Mouse (Mus musculus) hindbrain, embryonic 15.5 days (tissue): ENCODE data around the gene Fryl. TPM values are rescaled to one million over a fixed set of nuclear protein-coding genes. Genes with fewer than 3 reads are reported as not detected.
"Not testable (repeated sequence)": the region's sequence is repeated elsewhere in the genome, so short reads cannot be mapped to it uniquely, and the experiment has no call there.

Experiments used
- ATAC-seq: fragments of 200-750 bp; cut with Nextera tagmentation; 2 replicates; pipeline ENCODE4 v1.8.0; 2017; ENCODE audit warnings: low read depth, moderate number of reproducible peaks, moderate TSS enrichment; ENCODE audit not compliant: low FRiP score
- H3K27ac ChIP-seq: fragments of 300-500 bp; sonication (generic); replicated peaks from 2 replicates; pipeline ENCODE4 v1.5.1; 2015; ENCODE audit warnings: mild to moderate bottlenecking, inconsistent platforms
- H3K27me3 ChIP-seq: fragments of 300-500 bp; sonication (generic); 2 replicates; pipeline ENCODE4 v1.6.1; 2015; ENCODE audit warnings: control low read depth, inconsistent platforms
- H3K36me3 ChIP-seq: fragments of 300-500 bp; sonication (generic); 2 replicates; pipeline ENCODE4 v1.6.1; 2015; ENCODE audit warnings: control low read depth, inconsistent platforms
- H3K4me1 ChIP-seq: fragments of 300-500 bp; sonication (generic); replicated peaks from 2 replicates; pipeline ENCODE4 v1.6.1; 2015; ENCODE audit warnings: control low read depth, inconsistent platforms
- H3K4me2 ChIP-seq: fragments of 300-500 bp; sonication (generic); 2 replicates; pipeline ENCODE4 v1.6.1; 2015; ENCODE audit warnings: moderate library complexity, mild to moderate bottlenecking, inconsistent platforms
- H3K4me3 ChIP-seq: fragments of 300-500 bp; sonication (generic); 2 replicates; pipeline ENCODE4 v1.5.1; 2015; ENCODE audit warnings: mild to moderate bottlenecking, inconsistent platforms
- H3K9ac ChIP-seq: fragments of 300-500 bp; sonication (generic); 2 replicates; pipeline ENCODE4 v1.6.1; 2015; ENCODE audit warnings: inconsistent platforms
- H3K9me3 ChIP-seq: fragments of 300-500 bp; sonication (generic); 2 replicates; pipeline ENCODE4 v1.6.1; 2016; ENCODE audit warnings: control low read depth, inconsistent platforms
- WGBS: fragments of 180-500 bp; shearing (Covaris S2); methylation state at CpG from one replicate; pipeline ENCODE4 v1.1.7; 2015; 5-methylcytosine and 5-hydroxymethylcytosine counted together
- polyA plus RNA-seq: library from polyadenylated mRNA; unstranded; fragments of >200 nt; fragmentation: Nextera tagmentation; extraction: Ambion mirVana; gene quantifications from 2 replicates; pipeline ENCODE4 v1.2.1, GENCODE M21; 2015

Fryl gene
- polyA plus RNA-seq, 1 experiment from 2014 or later = 40.1 TPM

- not testable (repeated sequence) for H3K27ac ChIP-seq, H3K9me3 ChIP-seq, H3K4me2 ChIP-seq, H3K4me3 ChIP-seq, H3K9ac ChIP-seq, H3K27me3 ChIP-seq, H3K36me3 ChIP-seq, ATAC-seq
- 90% methylated on average over 16 of the region's 16 CpGs for WGBS
- H3K4me1 ChIP-seq = peaks cover 13% of the 10 kb centered on the region; the same call in 1 of the 2 replicates
These were observed 244.6 kb downstream of the Fryl start for GRCm38 (mm10) chr5:73011806-73012205.

- not testable (repeated sequence) for ATAC-seq
These were observed 248.2 kb downstream of the Fryl start for GRCm38 (mm10) chr5:73008230-73008629.

GRCm38 (mm10) chr5:73007582-73007959 is 248.8 kb downstream of the Fryl start:
- H3K9me3 ChIP-seq = no peaks in the 10 kb centered on the region
- H3K27ac ChIP-seq = no peak overlapping the region
- H3K27me3 ChIP-seq = peaks cover 5% of the 10 kb centered on the region; the same call in 1 of the 2 replicates
- H3K4me1 ChIP-seq = peaks cover 8% of the 10 kb centered on the region; the same call in 1 of the 2 replicates
- WGBS = 47% methylated on average over 5 of the region's 5 CpGs
- H3K36me3 ChIP-seq = no peaks in the 10 kb centered on the region
- H3K4me3 ChIP-seq = peak overlapping the region; percentile 48
- no peak overlapping the region for H3K9ac ChIP-seq
- no peak for ATAC-seq
- peak overlapping the region; percentile 65 for H3K4me2 ChIP-seq

More at GRCm38 (mm10) chr5:73008230-73008629, 248.2 kb downstream of the Fryl start:
- H3K27me3 ChIP-seq, H3K4me3 ChIP-seq, H3K4me2 ChIP-seq, H3K4me1 ChIP-seq, H3K36me3 ChIP-seq, H3K9ac ChIP-seq, H3K9me3 ChIP-seq, H3K27ac ChIP-seq: not testable (repeated sequence)
- WGBS = 34% methylated on average over 8 of the region's 8 CpGs

- Histone ChIP-seq H3K9me3 (no peaks in the 10 kb centered on the region), H3K27ac (no peak within 1 kb of the TSS), H3K4me1 (peaks cover 8% of the 10 kb centered on the region; the same call in 1 of the 2 replicates), H3K4me3 (peak within 1 kb of the TSS; percentile 48), H3K27me3 (peaks cover 5% of the 10 kb centered on the region; the same call in 1 of the 2 replicates), H3K4me2 (peak within 1 kb of the TSS; percentile 65), H3K9ac (peak within 1 kb of the TSS; percentile 35), H3K36me3 (no peaks in the 10 kb centered on the region)
- ATAC-seq = peak; percentile 82
- WGBS = 5% methylated on average over 65 of the region's 65 CpGs
These were observed 249.4 kb downstream of the Fryl start, which contains the start of gene Slc10a4 for GRCm38 (mm10) chr5:73006784-73007581. Gene Slc10a4 (plus strand): TSS chr5:73006883.

- 85% methylated on average over 5 of the region's 5 CpGs for WGBS
- Histone ChIP-seq H3K4me2 (no peak overlapping the region), H3K9me3 (no peaks in the 10 kb centered on the region), H3K9ac (no peak overlapping the region), H3K36me3 (no peaks in the 10 kb centered on the region), H3K27me3 (peaks cover 5% of the 10 kb centered on the region; the same call in 1 of the 2 replicates), H3K4me1 (peaks cover 8% of the 10 kb centered on the region; the same call in 1 of the 2 replicates), H3K27ac (no peak overlapping the region), H3K4me3 (no peak overlapping the region)
- no peak for ATAC-seq
These were observed 252.4 kb downstream of the Fryl start for GRCm38 (mm10) chr5:73004046-73004445.

- not testable (repeated sequence) for H3K9ac ChIP-seq, H3K4me1 ChIP-seq, H3K36me3 ChIP-seq, ATAC-seq, H3K27ac ChIP-seq, H3K4me2 ChIP-seq, H3K4me3 ChIP-seq, H3K9me3 ChIP-seq, H3K27me3 ChIP-seq
- 91% methylated on average over 1 of the region's 1 CpGs for WGBS
These were observed 257.9 kb downstream of the Fryl start for GRCm38 (mm10) chr5:72998546-72998945.

- Histone ChIP-seq H3K4me1 (peaks cover 5% of the 10 kb centered on the region), H3K4me2 (0 out of 2 replicates have a peak overlapping the region, but pooled peaks have one; percentile 11), H3K36me3 (no peaks in the 10 kb centered on the region), H3K9me3 (no peaks in the 10 kb centered on the region), H3K4me3 (no peak overlapping the region), H3K27me3 (no peaks in the 10 kb centered on the region), H3K9ac (no peak overlapping the region), H3K27ac (no peak overlapping the region)
- 11% methylated on average over 10 of the region's 10 CpGs for WGBS
- peak; percentile 19; the same call in 1 of the 2 replicates for ATAC-seq
These were observed 261.0 kb downstream of the Fryl start for GRCm38 (mm10) chr5:72995379-72995778.

GRCm38 (mm10) chr5:72994928-72995327 is 261.5 kb downstream of the Fryl start:
- H3K27me3 ChIP-seq = no peaks in the 10 kb centered on the region
- 46% methylated on average over 2 of the region's 2 CpGs for WGBS

GRCm38 (mm10) chr5:72994424-72994823 is 262.0 kb downstream of the Fryl start:
- no peak overlapping the region for H3K27ac ChIP-seq
- H3K36me3 ChIP-seq = no peaks in the 10 kb centered on the region
- H3K4me1 ChIP-seq = peaks cover 5% of the 10 kb centered on the region
- no peaks in the 10 kb centered on the region for H3K27me3 ChIP-seq
- H3K4me2 ChIP-seq = no peak overlapping the region
- H3K9ac ChIP-seq = no peak overlapping the region
- H3K9me3 ChIP-seq = no peaks in the 10 kb centered on the region
- 28% methylated on average over 8 of the region's 8 CpGs for WGBS
- no peak overlapping the region for H3K4me3 ChIP-seq
- no peak for ATAC-seq

More at GRCm38 (mm10) chr5:72994928-72995327, 261.5 kb downstream of the Fryl start:
- H3K4me3 ChIP-seq = no peak overlapping the region
- H3K9ac ChIP-seq = no peak overlapping the region
- no peak overlapping the region for H3K27ac ChIP-seq
- H3K4me2 ChIP-seq = no peak overlapping the region
- H3K36me3 ChIP-seq = no peaks in the 10 kb centered on the region
- ATAC-seq = no peak
- H3K9me3 ChIP-seq = no peaks in the 10 kb centered on the region
- peaks cover 5% of the 10 kb centered on the region for H3K4me1 ChIP-seq

- Histone ChIP-seq H3K4me3 (no peak overlapping the region), H3K27ac (no peak overlapping the region), H3K4me1 (peaks cover 5% of the 10 kb centered on the region), H3K9ac (no peak overlapping the region), H3K4me2 (no peak overlapping the region), H3K27me3 (no peaks in the 10 kb centered on the region), H3K9me3 (no peaks in the 10 kb centered on the region), H3K36me3 (no peaks in the 10 kb centered on the region)
- no peak for ATAC-seq
- WGBS = 94% methylated on average over 1 of the region's 1 CpGs
These were observed 263.9 kb downstream of the Fryl start for GRCm38 (mm10) chr5:72992474-72992873.

- Histone ChIP-seq H3K4me3 (no peak overlapping the region), H3K4me2 (no peak overlapping the region), H3K9ac (no peak overlapping the region), H3K4me1 (no peaks in the 10 kb centered on the region), H3K27me3 (no peaks in the 10 kb centered on the region), H3K27ac (no peak overlapping the region), H3K9me3 (no peaks in the 10 kb centered on the region), H3K36me3 (no peaks in the 10 kb centered on the region)
- 58% methylated on average over 8 of the region's 8 CpGs for WGBS
- no peak for ATAC-seq
These were observed 266.7 kb downstream of the Fryl start for GRCm38 (mm10) chr5:72989756-72990155.

GRCm38 (mm10) chr5:72987786-72988185 is 268.6 kb downstream of the Fryl start:
- Histone ChIP-seq H3K36me3 (no peaks in the 10 kb centered on the region), H3K4me1 (no peaks in the 10 kb centered on the region), H3K9me3 (no peaks in the 10 kb centered on the region), H3K27me3 (no peaks in the 10 kb centered on the region), H3K27ac (no peak overlapping the region), H3K4me3 (no peak overlapping the region), H3K9ac (no peak overlapping the region), H3K4me2 (no peak overlapping the region)
- ATAC-seq = no peak
- WGBS = 90% methylated on average over 7 of the region's 7 CpGs
